Mouse (Mus musculus): ENCODE measurements around the gene Osbp2. TPM values are rescaled to one million over a fixed set of nuclear protein-coding genes. Genes with fewer than 3 reads are reported as not detected.

The Osbp2 gene
- total RNA-seq (2023), result not detected in 2 replicates

GRCm38 (mm10) chr11:3863454-3864112 is at the start of gene Osbp2:
Gene Osbp2, minus strand, starts transcription at chr11:3863903.

GRCm38 (mm10) chr11:3894406-3895281 is 30.9 kb upstream of the Osbp2 start, which contains the start of the genes 4921536K21Rik and Dusp18:
Gene 4921536K21Rik, minus strand, starts transcription at chr11:3895098.
Gene Dusp18, plus strand, starts transcription at chr11:3895240.

Other genes starting within 250 kb of the Osbp2 start
- gene Morc2a, start 214.7 kb downstream of the Osbp2 start, total RNA-seq (2023), result 14.0 and 21.5 TPM in 2 replicates
- gene 4921536K21Rik, start 31.2 kb upstream of the Osbp2 start, total RNA-seq (2023), result 0.47 TPM in 1 of 2 replicates, not detected in the other
- 3.8 and 4.9 TPM in 2 replicates for gene Dusp18, start 31.3 kb upstream of the Osbp2 start, total RNA-seq (2023)
- 9.9 and 12.9 TPM in 2 replicates for gene Slc35e4, start 50.8 kb upstream of the Osbp2 start, total RNA-seq (2023)
- 158 and 172 TPM in 2 replicates for gene Tcn2, start 68.3 kb upstream of the Osbp2 start, total RNA-seq (2023)
- 20.3 and 21.4 TPM in 2 replicates for gene Pes1, start 100.1 kb upstream of the Osbp2 start, total RNA-seq (2023)
- gene 4930556J24Rik, start 112.9 kb upstream of the Osbp2 start, total RNA-seq (2023), result not detected in 2 replicates
- gene Gal3st1, start 119.7 kb upstream of the Osbp2 start, total RNA-seq (2023), result not detected in 2 replicates
- not detected in 2 replicates for gene Sec14l4, start 167.6 kb upstream of the Osbp2 start, total RNA-seq (2023)
- gene Sec14l3, start 200.9 kb upstream of the Osbp2 start, total RNA-seq (2023), result not detected in 2 replicates
- gene Mtfp1, start 231.5 kb upstream of the Osbp2 start, total RNA-seq (2023), result 0.76 TPM in 1 of 2 replicates, not detected in the other

Data from neutrophil, adult 65 days (primary cell).